Mouse (Mus musculus): ENCODE data around the gene Pck2. TPM values are rescaled to one million over a fixed set of nuclear protein-coding genes. Genes with fewer than 3 reads are reported as not detected.

Gene Pck2
- polyA plus RNA-seq, 1 experiment from 2014 or later, result 23.6 TPM

DNA sequence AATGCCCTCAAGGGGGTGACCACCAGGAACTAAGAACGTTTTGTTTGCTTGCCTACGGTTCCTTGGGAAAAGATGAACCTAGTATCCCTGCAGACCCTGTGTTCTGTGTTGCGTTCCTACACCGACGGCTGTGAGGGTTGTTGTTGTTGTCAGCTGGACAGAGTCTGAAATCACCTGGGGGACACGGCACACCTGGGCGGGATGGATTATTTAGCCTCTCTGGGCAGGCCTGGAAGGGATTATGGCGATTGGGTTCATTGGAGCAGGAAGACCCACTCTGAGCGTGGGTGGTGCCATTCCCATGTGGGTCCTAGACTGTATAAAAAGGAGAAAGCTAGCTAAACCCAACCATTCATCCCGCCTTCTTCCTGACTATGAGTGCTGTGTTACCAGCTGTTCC lies 21.8 kb downstream of the Pck2 start:
- H3K27me3 ChIP-seq, result no peaks in the 10 kb centered on the region
- H3K4me1 ChIP-seq, result peaks cover 20% of the 10 kb centered on the region
- H3K4me2 ChIP-seq (replicated peaks), result peak overlapping the region; percentile 89; the same call in 1 of the 2 replicates
- H3K9me3 ChIP-seq (replicated peaks), result no peaks in the 10 kb centered on the region
- 87% methylated on average over 10 of the region's 10 CpGs for WGBS
- peaks cover 40% of the 10 kb centered on the region for H3K36me3 ChIP-seq
- no peak overlapping the region for H3K27ac ChIP-seq
- no peak for ATAC-seq (ENCODE audit: low FRiP score)
- H3K9ac ChIP-seq, result peak overlapping the region; percentile 71; the same call in 1 of the 2 replicates
- H3K4me3 ChIP-seq, result no peak overlapping the region; the same call in 1 of the 2 replicates

DNA sequence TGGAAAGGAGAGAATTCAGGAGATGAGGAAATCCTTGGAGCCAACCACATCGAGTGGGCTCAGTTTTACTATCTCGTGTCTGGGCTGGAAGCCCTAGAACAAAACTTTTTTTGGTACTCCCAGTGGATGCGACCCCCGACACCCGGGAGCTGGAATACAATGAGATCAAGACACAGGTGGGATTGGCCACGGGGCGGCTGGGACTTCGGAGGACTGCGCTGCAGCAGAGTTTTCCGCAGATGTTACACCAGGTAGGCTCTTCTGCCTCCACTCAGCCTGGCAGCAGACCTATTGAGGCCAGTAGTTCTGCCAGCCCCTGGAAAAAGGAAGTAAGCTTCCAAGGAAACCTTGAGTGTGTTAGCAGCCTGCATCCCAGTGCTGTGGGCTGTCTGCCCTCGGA lies 23.2 kb downstream of the Pck2 start:
- 93% methylated on average over 11 of the region's 11 CpGs for WGBS
- ATAC-seq (ENCODE audit: low FRiP score), result no peak
- H3K27me3 ChIP-seq, result no peaks in the 10 kb centered on the region
- H3K36me3 ChIP-seq, result peaks cover 53% of the 10 kb centered on the region
- no peak overlapping the region for H3K9ac ChIP-seq
- no peaks in the 10 kb centered on the region for H3K9me3 ChIP-seq (replicated peaks)
- H3K4me2 ChIP-seq (replicated peaks), result no peak overlapping the region
- H3K4me1 ChIP-seq, result peaks cover 20% of the 10 kb centered on the region
- no peak overlapping the region for H3K4me3 ChIP-seq
- no peak overlapping the region for H3K27ac ChIP-seq

DNA sequence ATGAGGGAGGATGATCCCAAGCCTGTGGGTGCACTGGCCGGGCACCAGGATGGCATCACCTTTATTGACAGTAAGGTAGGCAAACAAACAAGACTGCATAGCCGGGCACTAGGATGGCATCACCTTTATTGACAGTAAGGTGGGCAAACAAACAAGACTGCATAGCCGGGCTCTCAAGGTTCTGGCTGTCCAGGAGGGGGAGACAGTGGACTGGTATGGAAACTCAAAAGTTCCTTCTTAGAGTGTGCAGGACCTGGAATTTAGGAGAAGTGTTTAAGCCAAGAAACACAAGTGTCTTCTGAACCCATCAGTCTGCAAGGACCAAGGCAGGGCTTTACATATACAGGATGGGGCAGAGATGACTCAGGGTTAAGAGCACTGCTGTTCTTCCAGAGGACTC lies 25.7 kb downstream of the Pck2 start:
- Histone ChIP-seq H3K9me3 (replicated peaks) (no peaks in the 10 kb centered on the region), H3K27me3 (no peaks in the 10 kb centered on the region), H3K4me2 (replicated peaks) (no peak overlapping the region), H3K27ac (no peak overlapping the region), H3K4me1 (peaks cover 17% of the 10 kb centered on the region), H3K9ac (no peak overlapping the region), H3K4me3 (no peak overlapping the region), H3K36me3 (peaks cover 75% of the 10 kb centered on the region)
- no peak for ATAC-seq (ENCODE audit: low FRiP score)
- WGBS, result 88% methylated on average over 3 of the region's 3 CpGs

- Histone ChIP-seq H3K9ac (no peak overlapping the region), H3K36me3 (peaks cover 77% of the 10 kb centered on the region), H3K27ac (no peak overlapping the region), H3K27me3 (no peaks in the 10 kb centered on the region), H3K4me2 (replicated peaks) (no peak overlapping the region), H3K9me3 (replicated peaks) (no peaks in the 10 kb centered on the region), H3K4me3 (no peak overlapping the region), H3K4me1 (peaks cover under 1% of the 10 kb centered on the region; the same call in 1 of the 2 replicates)
- 91% methylated on average over 3 of the region's 3 CpGs for WGBS
- ATAC-seq (ENCODE audit: low FRiP score), result no peak
Measured at GRCm38 (mm10) chr14:55567496-55567895, 27.4 kb downstream of the Pck2 start.

DNA sequence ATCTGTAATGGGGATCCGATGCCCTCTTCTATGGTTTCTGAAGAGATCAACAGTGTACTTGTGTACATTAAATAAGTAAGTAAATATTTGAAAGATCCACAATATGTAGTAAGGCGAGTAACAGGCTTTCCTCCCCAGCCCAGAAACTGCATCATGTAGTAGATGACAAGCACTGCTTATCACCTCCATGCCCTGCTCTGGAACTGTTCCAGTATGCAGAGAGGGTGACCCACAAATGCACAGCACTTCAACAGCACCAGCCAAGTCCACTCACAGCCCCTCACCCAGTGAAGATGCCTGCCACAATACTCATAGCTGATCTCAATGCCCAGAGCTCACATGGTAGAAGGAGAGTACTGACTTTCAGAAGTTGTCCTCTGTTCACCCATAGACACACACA lies 30.5 kb downstream of the Pck2 start:
- 86% methylated on average over 2 of the region's 2 CpGs for WGBS
- no peak overlapping the region for H3K9ac ChIP-seq
- ATAC-seq (ENCODE audit: low FRiP score), result no peak

DNA sequence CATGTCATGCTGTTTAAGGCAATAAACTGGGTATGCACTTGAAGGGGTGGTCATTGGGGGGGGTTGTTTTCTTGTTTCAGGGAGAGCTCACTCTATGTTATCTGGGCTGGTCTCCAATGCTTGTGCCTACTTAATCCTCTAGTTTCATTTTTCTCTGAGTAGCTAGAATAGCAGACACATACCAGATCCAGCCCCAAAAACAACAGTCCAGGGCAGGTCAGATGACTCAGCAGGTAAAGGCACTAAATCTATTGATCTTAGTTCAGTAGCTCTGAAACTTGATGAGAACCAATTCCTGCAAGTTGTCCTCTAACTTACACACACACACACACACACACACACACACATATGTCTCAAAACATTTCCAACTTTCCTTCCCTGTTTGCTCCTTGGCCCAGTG lies 31.7 kb downstream of the Pck2 start:
- no peak overlapping the region for H3K9ac ChIP-seq
- no peak for ATAC-seq (ENCODE audit: low FRiP score)

More for the DNA sequence above, 30.5 kb downstream of the Pck2 start:
- Histone ChIP-seq H3K27me3 (no peaks in the 10 kb centered on the region), H3K4me3 (no peak overlapping the region), H3K4me2 (replicated peaks) (no peak overlapping the region), H3K4me1 (no peaks in the 10 kb centered on the region), H3K9me3 (replicated peaks) (no peaks in the 10 kb centered on the region), H3K27ac (no peak overlapping the region), H3K36me3 (peaks cover 50% of the 10 kb centered on the region)

GRCm38 (mm10) chr14:55575302-55575701 lies 35.2 kb downstream of the Pck2 start, which contains the start of gene Fitm1:
Gene Fitm1, plus strand, starts transcription at chr14:55575617.
- no peak for ATAC-seq (ENCODE audit: low FRiP score)
- no peak within 1 kb of the TSS for H3K9ac ChIP-seq
- H3K27ac ChIP-seq, result no peak within 1 kb of the TSS
- peaks cover 10% of the 10 kb centered on the region for H3K4me1 ChIP-seq
- no peaks in the 10 kb centered on the region for H3K27me3 ChIP-seq
- H3K9me3 ChIP-seq (replicated peaks), result no peaks in the 10 kb centered on the region
- H3K4me2 ChIP-seq (replicated peaks), result no peak within 1 kb of the TSS
- H3K36me3 ChIP-seq, result peaks cover 10% of the 10 kb centered on the region
- no peak within 1 kb of the TSS for H3K4me3 ChIP-seq
- 80% methylated on average over 8 of the region's 8 CpGs for WGBS

More for the DNA sequence above, 31.7 kb downstream of the Pck2 start:
- H3K27ac ChIP-seq, result no peak overlapping the region
- no peaks in the 10 kb centered on the region for H3K27me3 ChIP-seq
- no peaks in the 10 kb centered on the region for H3K4me1 ChIP-seq
- no peaks in the 10 kb centered on the region for H3K9me3 ChIP-seq (replicated peaks)
- peaks cover 38% of the 10 kb centered on the region for H3K36me3 ChIP-seq
- H3K4me3 ChIP-seq, result no peak overlapping the region
- no peak overlapping the region for H3K4me2 ChIP-seq (replicated peaks)

GRCm38 (mm10) chr14:55575711-55576110 lies 35.6 kb downstream of the Pck2 start:
- no peak overlapping the region for H3K4me3 ChIP-seq
- WGBS, result 73% methylated on average over 13 of the region's 13 CpGs
- no peak for ATAC-seq (ENCODE audit: low FRiP score)

DNA sequence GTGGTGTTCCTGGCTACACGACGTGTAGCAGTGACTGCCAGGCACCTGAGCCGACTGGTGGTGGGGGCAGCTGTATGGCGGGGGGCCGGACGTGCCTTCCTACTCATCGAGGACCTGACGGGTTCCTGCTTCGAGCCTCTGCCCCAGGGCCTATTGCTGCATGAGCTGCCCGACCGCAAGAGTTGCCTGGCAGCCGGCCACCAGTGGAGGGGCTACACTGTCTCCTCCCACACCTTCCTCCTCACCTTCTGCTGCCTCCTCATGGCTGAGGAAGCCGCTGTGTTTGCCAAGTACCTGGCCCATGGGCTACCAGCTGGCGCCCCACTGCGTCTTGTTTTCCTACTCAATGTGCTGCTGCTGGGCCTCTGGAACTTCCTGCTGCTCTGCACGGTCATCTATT lies 36.3 kb downstream of the Pck2 start:
- no peak overlapping the region for H3K4me3 ChIP-seq
- no peak overlapping the region for H3K4me2 ChIP-seq (replicated peaks)
- H3K36me3 ChIP-seq, result peaks cover 16% of the 10 kb centered on the region
- no peak overlapping the region for H3K27ac ChIP-seq
- WGBS, result 76% methylated on average over 16 of the region's 16 CpGs
- no peaks in the 10 kb centered on the region for H3K9me3 ChIP-seq (replicated peaks)
- ATAC-seq (ENCODE audit: low FRiP score), result no peak
- no peak overlapping the region for H3K9ac ChIP-seq
- H3K27me3 ChIP-seq, result no peaks in the 10 kb centered on the region
- H3K4me1 ChIP-seq, result peaks cover 10% of the 10 kb centered on the region

More at GRCm38 (mm10) chr14:55575711-55576110, 35.6 kb downstream of the Pck2 start:
- H3K27me3 ChIP-seq, result no peaks in the 10 kb centered on the region
- no peak overlapping the region for H3K4me2 ChIP-seq (replicated peaks)
- H3K4me1 ChIP-seq, result peaks cover 10% of the 10 kb centered on the region
- no peak overlapping the region for H3K27ac ChIP-seq
- H3K9ac ChIP-seq, result no peak overlapping the region
- H3K36me3 ChIP-seq, result peaks cover 12% of the 10 kb centered on the region
- no peaks in the 10 kb centered on the region for H3K9me3 ChIP-seq (replicated peaks)

DNA sequence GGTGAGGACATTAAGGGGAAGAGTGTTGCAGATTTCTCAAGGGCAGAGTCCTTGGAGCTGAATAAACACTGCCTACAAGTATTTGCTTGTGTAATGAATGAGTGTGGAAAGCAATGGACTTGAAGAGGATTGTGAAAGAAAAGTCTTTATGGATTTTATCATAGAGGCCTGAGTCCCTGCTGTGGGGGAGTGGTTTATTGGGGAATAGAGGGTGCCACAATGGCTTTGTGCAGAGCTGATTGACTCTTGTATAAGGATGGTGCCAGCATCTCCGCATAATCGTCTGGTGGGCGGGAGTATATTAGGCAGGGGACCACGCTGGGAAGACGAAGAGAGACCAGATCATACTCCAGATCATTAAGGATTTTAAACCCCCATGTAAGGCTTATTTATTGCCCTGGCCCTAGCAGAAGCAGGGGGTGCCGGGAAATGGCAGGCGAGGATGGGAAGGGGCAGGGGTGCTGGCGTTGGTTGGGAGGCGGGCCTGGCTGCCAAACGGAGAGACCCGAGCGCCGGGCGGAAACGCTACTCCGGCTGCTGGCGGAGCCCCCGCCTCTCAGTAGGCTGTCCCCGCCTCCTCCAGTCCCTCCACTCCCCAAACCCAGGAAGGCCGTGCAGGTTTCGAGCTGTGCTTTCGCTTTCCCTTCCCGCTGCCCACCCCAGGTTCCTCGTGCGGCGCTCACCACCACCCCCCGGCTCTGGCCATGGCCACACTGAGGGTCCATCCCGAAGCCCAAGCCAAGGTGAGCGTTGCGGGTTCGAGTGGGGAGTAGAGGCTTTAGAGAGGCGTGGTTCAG lies 38.0 kb downstream of the Pck2 start, which contains the start of gene Psme1:
Gene Psme1, plus strand, starts transcription at position 253 of the 797 bp plus-strand sequence.
- Histone ChIP-seq H3K36me3 (peaks cover 20% of the 10 kb centered on the region), H3K4me2 (replicated peaks) (peak within 1 kb of the TSS; percentile 88)
- peak; percentile 87 for ATAC-seq (ENCODE audit: low FRiP score)

DNA sequence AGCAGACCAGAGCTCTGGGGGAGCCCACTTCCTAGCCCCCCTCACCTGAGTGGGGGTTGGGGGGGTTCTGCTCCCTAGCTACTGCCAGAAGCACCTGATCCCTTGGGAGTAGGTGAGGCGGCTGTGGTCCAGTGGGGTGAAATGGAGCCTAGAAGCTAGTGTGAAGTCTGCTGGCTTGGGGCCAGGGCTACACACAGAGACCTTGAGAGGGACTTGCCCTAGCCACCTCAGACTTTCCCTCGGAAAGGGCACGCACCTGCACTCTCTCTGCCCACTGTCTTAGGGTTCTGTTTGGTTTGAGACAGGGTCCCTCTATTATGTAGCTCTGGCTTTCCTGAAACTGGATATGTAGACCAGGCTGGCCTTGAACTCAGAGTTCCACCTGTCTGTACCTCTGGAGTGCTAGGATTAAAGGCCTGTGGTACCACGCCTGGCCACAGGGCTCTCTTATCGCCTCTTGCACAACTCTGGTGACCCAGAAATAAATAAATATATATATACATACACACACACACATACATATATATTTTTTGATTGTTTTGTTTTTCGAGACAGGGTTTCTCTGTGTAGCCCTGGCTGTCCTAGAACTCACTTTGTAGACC lies 38.7 kb downstream of the Pck2 start:
- Histone ChIP-seq H3K27ac (peak overlapping the region; percentile 79), H3K4me2 (replicated peaks) (peak overlapping the region; percentile 88), H3K4me3 (peak overlapping the region; percentile 71), H3K27me3 (no peaks in the 10 kb centered on the region), H3K36me3 (peaks cover 20% of the 10 kb centered on the region), H3K9ac (peak overlapping the region; percentile 88), H3K4me1 (peaks cover 10% of the 10 kb centered on the region), H3K9me3 (replicated peaks) (no peaks in the 10 kb centered on the region)
- ATAC-seq (ENCODE audit: low FRiP score), result no peak; the same call in none of the 2 replicates
- WGBS, result 30% methylated on average over 6 of the region's 6 CpGs

More for the DNA sequence above, 38.0 kb downstream of the Pck2 start, which contains the start of gene Psme1:
- H3K4me1 ChIP-seq, result peaks cover 10% of the 10 kb centered on the region
- H3K4me3 ChIP-seq, result peak within 1 kb of the TSS; percentile 71
- no peaks in the 10 kb centered on the region for H3K9me3 ChIP-seq (replicated peaks)
- H3K9ac ChIP-seq, result peak within 1 kb of the TSS; percentile 88
- 0% methylated on average over 32 of the region's 32 CpGs for WGBS
- H3K27ac ChIP-seq, result peak within 1 kb of the TSS; percentile 79
- H3K27me3 ChIP-seq, result no peaks in the 10 kb centered on the region
